Mouse (Mus musculus): ENCODE data around the gene Cebpb.

GRCm38 (mm10) chr2:167659177-167659846 lies 29.4 kb upstream of the Cebpb start:
- TF ChIP-seq CTCF (IDR thresholded peaks at IDR 0.05; ENCODE audit: low read depth, low read length) (no peak), POLR2A (IDR thresholded peaks at IDR 0.05; ENCODE audit: borderline replicate concordance, low read depth, low read length) (no peak)
